Mouse (Mus musculus): ENCODE measurements around the gene Gm6904. TPM values are rescaled to one million over a fixed set of nuclear protein-coding genes. Genes with fewer than 3 reads are reported as not detected.

Gm6904 gene
- polyA plus RNA-seq, 1 experiment: not detected

DNA sequence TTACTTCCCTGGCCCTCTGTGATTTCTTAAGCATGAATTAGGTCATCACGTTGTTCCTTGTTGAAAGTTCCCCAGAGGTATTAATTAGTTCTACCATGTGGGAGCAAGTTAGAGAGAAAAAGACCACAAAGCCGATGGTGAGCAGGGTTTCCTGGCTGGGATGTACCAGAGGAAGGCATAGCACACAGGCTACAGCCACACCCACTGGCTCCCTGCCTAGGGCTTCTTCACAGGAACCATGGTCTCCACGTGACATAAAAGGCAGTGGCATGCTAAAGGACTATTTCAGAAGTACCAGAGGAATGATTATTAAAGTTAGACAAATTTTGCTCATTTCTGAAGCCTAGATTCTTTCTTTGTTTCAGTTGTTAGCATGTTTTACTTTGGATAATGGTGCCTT lies 40.8 kb downstream of the Gm6904 start:
- H3K4me1 ChIP-seq: no peaks in the 10 kb centered on the region
- H3K4me3 ChIP-seq (replicated peaks): no peak overlapping the region
- H3K36me3 ChIP-seq (replicated peaks; ENCODE audit: low read length): no peaks in the 10 kb centered on the region
- H3K9me3 ChIP-seq: no peaks in the 10 kb centered on the region
- TF ChIP-seq FLI1 (IDR thresholded peaks at IDR 0.05; ENCODE audit: low read length) (no peak), GATA1 (IDR thresholded peaks at IDR 0.05; ENCODE audit: borderline replicate concordance, low read length) (no peak)
- H3K27me3 ChIP-seq (replicated peaks): no peaks in the 10 kb centered on the region

GRCm38 (mm10) chr14:59209816-59210215 lies 50.2 kb downstream of the Gm6904 start:
- no peaks in the 10 kb centered on the region for H3K9me3 ChIP-seq
- TF ChIP-seq GATA1 (IDR thresholded peaks at IDR 0.05; ENCODE audit: borderline replicate concordance, low read length) (no peak), FLI1 (IDR thresholded peaks at IDR 0.05; ENCODE audit: low read length) (no peak)
- peaks cover 2% of the 10 kb centered on the region for H3K27me3 ChIP-seq (replicated peaks)
- H3K36me3 ChIP-seq (replicated peaks; ENCODE audit: low read length): no peaks in the 10 kb centered on the region
- H3K4me1 ChIP-seq: no peaks in the 10 kb centered on the region
- no peak overlapping the region for H3K4me3 ChIP-seq (replicated peaks)

DNA sequence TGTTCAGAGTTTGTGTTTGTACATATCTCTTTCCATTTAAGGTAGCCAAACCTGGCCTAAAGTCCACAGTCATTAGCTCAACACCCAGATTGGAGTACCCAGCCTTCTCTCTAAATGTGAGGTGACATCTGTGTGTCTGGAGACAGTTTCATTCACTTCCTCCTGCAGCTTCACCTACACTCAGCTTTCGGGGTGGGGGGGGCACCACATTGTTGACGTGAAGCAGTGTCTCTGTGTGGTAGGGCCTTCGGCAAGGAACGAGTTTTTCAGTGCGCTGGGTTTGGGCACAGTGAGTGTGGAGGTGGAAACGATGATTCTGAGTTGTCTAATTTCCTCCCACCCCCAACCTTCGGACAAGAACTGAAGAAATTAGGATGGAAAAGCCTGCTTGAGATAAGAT lies 51.0 kb downstream of the Gm6904 start:
- Histone ChIP-seq H3K4me1 (no peaks in the 10 kb centered on the region), H3K4me3 (replicated peaks) (no peak overlapping the region), H3K36me3 (replicated peaks; ENCODE audit: low read length) (no peaks in the 10 kb centered on the region), H3K9me3 (no peaks in the 10 kb centered on the region), H3K27me3 (replicated peaks) (peaks cover 5% of the 10 kb centered on the region)
- TF ChIP-seq FLI1 (IDR thresholded peaks at IDR 0.05; ENCODE audit: low read length): no peak
- no peak for TF ChIP-seq GATA1 (IDR thresholded peaks at IDR 0.05; ENCODE audit: borderline replicate concordance, low read length)

DNA sequence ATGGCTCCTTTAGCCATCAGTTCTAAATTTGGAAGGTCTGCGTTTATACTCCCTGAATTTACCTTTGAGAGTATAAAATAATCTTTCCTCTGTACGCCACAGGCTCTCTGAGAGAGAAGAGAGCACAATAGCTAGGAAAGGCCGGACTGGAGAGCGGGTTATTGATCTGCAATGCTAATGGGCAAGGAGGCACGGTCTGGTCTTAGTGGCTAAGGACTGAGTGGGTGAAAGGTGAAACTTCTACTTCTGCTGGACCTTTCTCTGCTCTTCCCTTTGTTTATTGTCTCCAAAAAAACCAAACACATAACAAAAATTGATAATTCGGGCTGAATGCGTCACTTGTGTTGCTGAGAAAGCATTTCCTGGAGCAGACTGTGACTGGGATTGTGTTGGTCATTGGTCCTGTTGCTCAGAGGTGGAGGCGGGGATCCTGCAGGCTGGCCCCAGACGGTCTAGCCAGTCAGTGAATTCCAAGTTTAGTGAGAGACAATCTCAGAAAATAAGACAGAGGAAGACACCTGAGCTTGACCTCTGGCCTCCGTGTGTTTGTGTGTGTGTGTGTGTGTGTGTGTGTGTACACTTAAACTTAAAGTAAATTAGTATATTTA lies 53.9 kb downstream of the Gm6904 start:
- no peak overlapping the region for H3K4me3 ChIP-seq (replicated peaks)
- no peaks in the 10 kb centered on the region for H3K9me3 ChIP-seq
- H3K27me3 ChIP-seq (replicated peaks): peaks cover 18% of the 10 kb centered on the region
- no peak for TF ChIP-seq FLI1 (IDR thresholded peaks at IDR 0.05; ENCODE audit: low read length)
- TF ChIP-seq GATA1 (IDR thresholded peaks at IDR 0.05; ENCODE audit: borderline replicate concordance, low read length): no peak
- H3K36me3 ChIP-seq (replicated peaks; ENCODE audit: low read length): no peaks in the 10 kb centered on the region
- H3K4me1 ChIP-seq: peaks cover 6% of the 10 kb centered on the region

DNA sequence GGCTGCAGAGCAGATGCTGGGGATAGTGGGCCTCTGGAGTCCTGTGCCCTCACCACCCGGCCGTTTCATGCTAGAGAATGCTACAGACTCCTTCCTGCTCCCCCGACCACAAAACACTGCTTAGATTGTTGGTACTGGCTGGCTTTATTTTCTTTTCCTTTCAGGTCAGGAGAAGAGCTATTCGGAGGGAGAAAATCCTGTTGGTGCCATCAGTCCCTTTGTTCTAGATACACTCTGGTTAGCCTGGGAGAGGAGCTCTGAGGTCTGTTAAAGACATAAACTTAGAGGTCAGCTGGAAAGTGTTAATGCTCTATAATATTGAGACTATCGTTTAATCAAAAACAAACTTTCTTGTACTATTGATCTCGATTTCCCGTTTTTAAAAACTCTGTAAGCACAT lies 54.6 kb downstream of the Gm6904 start:
- no peaks in the 10 kb centered on the region for H3K9me3 ChIP-seq
- peaks cover 24% of the 10 kb centered on the region for H3K27me3 ChIP-seq (replicated peaks)
- H3K4me3 ChIP-seq (replicated peaks): no peak overlapping the region
- H3K4me1 ChIP-seq: peaks cover 11% of the 10 kb centered on the region
- TF ChIP-seq GATA1 (IDR thresholded peaks at IDR 0.05; ENCODE audit: borderline replicate concordance, low read length): no peak
- TF ChIP-seq FLI1 (IDR thresholded peaks at IDR 0.05; ENCODE audit: low read length): no peak
- H3K36me3 ChIP-seq (replicated peaks; ENCODE audit: low read length): no peaks in the 10 kb centered on the region

- H3K4me1 ChIP-seq: peaks cover 11% of the 10 kb centered on the region
- no peaks in the 10 kb centered on the region; the same call in 1 of the 2 replicates for H3K9me3 ChIP-seq
- peak overlapping the region; percentile 96 for H3K4me3 ChIP-seq (replicated peaks)
- H3K36me3 ChIP-seq (replicated peaks; ENCODE audit: low read length): no peaks in the 10 kb centered on the region
- TF ChIP-seq FLI1 (IDR thresholded peaks at IDR 0.05; ENCODE audit: low read length) (no peak), GATA1 (IDR thresholded peaks at IDR 0.05; ENCODE audit: borderline replicate concordance, low read length) (no peak)
- peaks cover 26% of the 10 kb centered on the region for H3K27me3 ChIP-seq (replicated peaks)
Measured at GRCm38 (mm10) chr14:59201604-59202215, 58.3 kb downstream of the Gm6904 start.

DNA sequence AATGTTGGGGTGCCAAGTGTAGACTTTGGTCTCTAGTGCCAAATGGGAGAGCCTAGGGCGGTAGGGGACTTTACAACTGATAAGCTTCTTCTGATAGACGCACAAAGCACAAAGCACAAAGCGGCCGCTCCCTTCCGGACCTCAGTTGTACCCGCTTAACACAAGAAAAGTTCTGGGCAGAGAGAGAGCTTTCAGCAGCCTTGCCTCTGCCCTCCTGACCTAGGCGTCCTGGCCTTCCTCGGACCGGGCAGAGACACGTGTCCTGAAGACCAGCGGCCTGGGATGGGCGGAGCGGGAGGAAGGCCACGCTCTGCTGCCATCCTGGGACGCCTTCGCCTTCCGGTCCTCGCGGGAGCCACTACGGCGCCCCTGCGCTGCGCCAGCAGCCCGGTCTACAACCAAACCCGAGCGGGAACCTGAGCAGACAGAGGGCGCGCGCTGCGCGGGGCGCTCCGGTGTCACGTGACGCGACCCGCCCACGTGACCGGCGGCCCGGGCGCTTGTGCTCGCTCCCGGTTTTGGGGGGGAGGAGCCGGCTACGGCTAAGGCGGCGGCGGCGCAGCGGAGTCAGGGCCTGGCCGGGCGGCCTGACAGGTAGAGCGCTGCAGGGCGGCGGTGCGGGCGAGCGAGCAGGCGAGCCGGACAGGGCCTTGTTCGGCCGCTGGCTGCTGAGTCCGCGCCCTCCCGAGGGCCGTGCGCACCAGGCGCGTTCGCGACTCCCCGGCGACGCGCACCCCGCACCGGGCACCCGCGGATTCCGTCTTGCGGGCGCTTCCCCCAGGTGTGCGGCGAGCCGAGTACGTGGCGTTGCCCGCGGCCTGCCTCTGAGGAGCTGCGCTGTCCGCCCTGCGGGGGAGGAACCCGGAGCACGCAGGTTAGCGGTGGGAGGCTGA lies 59.1 kb downstream of the Gm6904 start, which contains the start of gene Rcbtb1:
TSS of gene Rcbtb1 (plus strand) at position 499 of the 893 bp plus-strand sequence.
- H3K4me1 ChIP-seq: peaks cover 11% of the 10 kb centered on the region
- H3K36me3 ChIP-seq (replicated peaks; ENCODE audit: low read length): no peaks in the 10 kb centered on the region
- H3K9me3 ChIP-seq: peaks cover 7% of the 10 kb centered on the region
- peak within 1 kb of the TSS; percentile 96 for H3K4me3 ChIP-seq (replicated peaks)
- H3K27me3 ChIP-seq (replicated peaks): peaks cover 26% of the 10 kb centered on the region
- TF ChIP-seq GATA1 (IDR thresholded peaks at IDR 0.05; ENCODE audit: borderline replicate concordance, low read length): no peak
- TF ChIP-seq FLI1 (IDR thresholded peaks at IDR 0.05; ENCODE audit: low read length): no peak

Other genes with a start within 250 kb of the Gm6904 start
- not detected in 2 replicates for gene 1700129C05Rik, start 117.3 kb downstream of the Gm6904 start, polyA plus RNA-seq (2012; ENCODE audit: insufficient read depth, low replicate concordance)
- not detected in 2 replicates for gene Gm5142, start 81.5 kb downstream of the Gm6904 start, polyA plus RNA-seq (2012; ENCODE audit: insufficient read depth, low replicate concordance)
- 0.28 TPM in 1 of 2 replicates, not detected in the other for gene Rcbtb1, start 59.0 kb downstream of the Gm6904 start, polyA plus RNA-seq (2012; ENCODE audit: insufficient read depth, low replicate concordance)
- not detected in 2 replicates for gene Phf11a, start 37.3 kb upstream of the Gm6904 start, polyA plus RNA-seq (2012; ENCODE audit: insufficient read depth, low replicate concordance)
- 1.7 TPM in 1 of 2 replicates, not detected in the other for gene Phf11b, start 81.1 kb upstream of the Gm6904 start, polyA plus RNA-seq (2012; ENCODE audit: insufficient read depth, low replicate concordance)
- gene Phf11d, start 105.3 kb upstream of the Gm6904 start, polyA plus RNA-seq (2012; ENCODE audit: insufficient read depth, low replicate concordance): 0.09 and 1.4 TPM in 2 replicates
- not detected in 2 replicates for gene Phf11c, start 135.2 kb upstream of the Gm6904 start, polyA plus RNA-seq (2012; ENCODE audit: insufficient read depth, low replicate concordance)
- gene Setdb2, start 180.7 kb upstream of the Gm6904 start, polyA plus RNA-seq (2012; ENCODE audit: insufficient read depth, low replicate concordance): 1.4 TPM in 1 of 2 replicates, not detected in the other
- 2.5 TPM in 1 of 2 replicates, not detected in the other for gene Cab39l, start 180.8 kb upstream of the Gm6904 start, polyA plus RNA-seq (2012; ENCODE audit: insufficient read depth, low replicate concordance)